Mouse (Mus musculus) adrenal gland, adult 18-20 months (tissue): Measurements from ENCODE around the gene Brd3. TPM values are rescaled to one million over a fixed set of nuclear protein-coding genes. Genes with fewer than 3 reads are reported as not detected.

Experiments used
- DNase-seq, 2 experiments: peaks; one replicate each; pipeline ENCODE4 v3.0.0; 2021 to 2022; ENCODE audit warnings: low spot score in 2 of 2
- microRNA-seq, 2 experiments: library from miRNA; unstranded; fragments of <30 nt; microRNA quantifications; one replicate each; pipeline ENCODE4 v1.2.0; 2021; ENCODE audit warnings: borderline number of aligned reads in 2 of 2
- total RNA-seq, 2 experiments: library from RNA; stranded (reverse); gene quantifications; 1 replicate in 1 of 2; 2 replicates in 1 of 2; pipeline ENCODE4 v1.2.3; 2021

Brd3 gene
- total RNA-seq, 2 experiments from 2014 or later = 42.0 to 73.4 TPM

- no peak for DNase-seq
Measured at GRCm38 (mm10) chr2:27405094-27405884, 102.2 kb downstream of the Brd3 start.

GRCm38 (mm10) chr2:27404375-27405093 is 102.9 kb downstream of the Brd3 start:
- no peak for DNase-seq

- no peak for DNase-seq
Measured at GRCm38 (mm10) chr2:27401544-27401943, 105.9 kb downstream of the Brd3 start.

GRCm38 (mm10) chr2:27400083-27400482 is 107.4 kb downstream of the Brd3 start:
- no peak for DNase-seq

- no peak for DNase-seq
Measured at GRCm38 (mm10) chr2:27396656-27397440, 110.6 kb downstream of the Brd3 start.

Small RNA genes lying within 50 kb of the gene (microRNA-seq; reads per million reads assigned to microRNA genes)
- gene Gm24049 = 0 reads per million in 2 experiments
- gene Mir7578 = 0 reads per million in 2 experiments

Other genes starting within 250 kb of the Brd3 start
- 10 to 100 TPM; 24.5 to 25.2 TPM for gene Vav2, start 80.6 kb downstream of the Brd3 start, total RNA-seq
- gene Brd3os, start 65.3 kb downstream of the Brd3 start, total RNA-seq = 1 to 10 TPM; 6.5 to 8.2 TPM
- gene Wdr5, start 7.5 kb upstream of the Brd3 start, total RNA-seq = 10 to 100 TPM; 29.6 to 33.1 TPM
- gene Rxra, start 168.8 kb upstream of the Brd3 start, total RNA-seq = 10 to 100 TPM; 52.1 to 52.6 TPM